Mouse (Mus musculus) monocyte, adult 5-6 weeks (primary cell): ENCODE measurements around the gene Stx3. TPM values are rescaled to one million over a fixed set of nuclear protein-coding genes. Genes with fewer than 3 reads are reported as not detected.

Experiments
- ATAC-seq: fragments of 153-309, 156-312 bp; replicated peaks from 2 replicates; pipeline ENCODE4 v1.8.0; 2017; ENCODE audit warnings: mild to moderate bottlenecking; ENCODE audit not compliant: low TSS enrichment, insufficient number of reproducible peaks, severe bottlenecking, poor library complexity, low FRiP score
- total RNA-seq: library from RNA; stranded (forward); fragments of 200-1000, 200-491, 200-594 nt; gene quantifications from 3 replicates; pipeline ENCODE4 v1.2.3, GENCODE M21; 2017

Stx3 gene
- total RNA-seq, 1 experiment from 2014 or later, result 19.8 TPM

GRCm38 (mm10) chr19:11766413-11766812 is 52.8 kb downstream of the Stx3 start:
- ATAC-seq, result peak; percentile 62

GRCm38 (mm10) chr19:11765059-11765458 is 54.1 kb downstream of the Stx3 start:
- ATAC-seq, result no peak

GRCm38 (mm10) chr19:11747298-11747697 is 71.9 kb downstream of the Stx3 start, which contains the start of gene Gif:
Gene Gif (plus strand): TSS chr19:11747554.
- no peak for ATAC-seq

GRCm38 (mm10) chr19:11745680-11746079 is 73.5 kb downstream of the Stx3 start:
- ATAC-seq, result no peak

GRCm38 (mm10) chr19:11736455-11736854 is 82.7 kb downstream of the Stx3 start:
- ATAC-seq, result no peak

GRCm38 (mm10) chr19:11730278-11730677 is 88.9 kb downstream of the Stx3 start:
- no peak for ATAC-seq

- ATAC-seq, result no peak
These were observed 91.9 kb downstream of the Stx3 start for GRCm38 (mm10) chr19:11727304-11727703.

GRCm38 (mm10) chr19:11725915-11726314 is 93.3 kb downstream of the Stx3 start:
- ATAC-seq, result no peak

Other genes starting within 250 kb of the Stx3 start
- gene Ms4a6d, start 214.6 kb downstream of the Stx3 start, total RNA-seq, result 8.2 to 23.7 TPM (median 14.1 TPM) in 3 replicates
- gene Ms4a2, start 195.7 kb downstream of the Stx3 start, total RNA-seq, result 22.8 to 63.8 TPM (median 63.0 TPM) in 3 replicates
- gene Ms4a3, start 178.6 kb downstream of the Stx3 start, total RNA-seq, result 0.96 TPM in 1 of 3 replicates, not detected in the others
- not detected in 3 replicates for gene Oosp2, start 158.8 kb downstream of the Stx3 start, total RNA-seq
- gene Oosp1, start 128.3 kb downstream of the Stx3 start, total RNA-seq, result 1.5 TPM in 1 of 3 replicates, not detected in the others
- not detected in 3 replicates for gene Oosp3, start 122.3 kb downstream of the Stx3 start, total RNA-seq
- gene Gif, start 71.8 kb downstream of the Stx3 start, total RNA-seq, result not detected in 3 replicates
- 28.5 to 49.0 TPM (median 45.7 TPM) in 3 replicates for gene Mrpl16, start 49.0 kb downstream of the Stx3 start, total RNA-seq
- gene Olfr1417, start 19.8 kb upstream of the Stx3 start, total RNA-seq, result 0.43 TPM in 1 of 3 replicates, not detected in the others
- gene Olfr1418, start 41.7 kb upstream of the Stx3 start, total RNA-seq, result not detected in 3 replicates
- gene Olfr1419, start 55.7 kb upstream of the Stx3 start, total RNA-seq, result not detected in 3 replicates
- not detected in 3 replicates for gene Olfr1420, start 67.2 kb upstream of the Stx3 start, total RNA-seq
- gene Patl1, start 93.0 kb upstream of the Stx3 start, total RNA-seq, result 15.1 to 24.9 TPM (median 16.0 TPM) in 3 replicates
- 22.1 to 45.4 TPM (median 25.4 TPM) in 3 replicates for gene Osbp, start 146.5 kb upstream of the Stx3 start, total RNA-seq
- gene Olfr1423, start 221.9 kb upstream of the Stx3 start, total RNA-seq, result 0.11 TPM in 1 of 3 replicates, not detected in the others
- gene Olfr1424, start 243.3 kb upstream of the Stx3 start, total RNA-seq, result 1.4 TPM in 1 of 3 replicates, not detected in the others